Mouse (Mus musculus) thymus, adult 18-20 months (tissue): ENCODE data around the gene AW011738.

Experiments
- DNase-seq, 2 experiments: peaks; one replicate each; pipeline ENCODE4 v3.0.0; 2022; ENCODE audit warnings: mixed read lengths in 2 of 2

AW011738 gene

GRCm38 (mm10) chr4:156249567-156249966 is 46.5 kb downstream of the AW011738 start:
- DNase-seq = no peak

GRCm38 (mm10) chr4:156251081-156251480 is 48.0 kb downstream of the AW011738 start:
- no peak for DNase-seq

- no peak for DNase-seq
Observed at GRCm38 (mm10) chr4:156252140-156252539, 49.0 kb downstream of the AW011738 start.

- no peak for DNase-seq
Observed at GRCm38 (mm10) chr4:156252619-156253018, 49.5 kb downstream of the AW011738 start.

GRCm38 (mm10) chr4:156253043-156253442 is 49.9 kb downstream of the AW011738 start:
- no peak for DNase-seq

GRCm38 (mm10) chr4:156254361-156255077 is 51.4 kb downstream of the AW011738 start:
- DNase-seq = no peak
